Mouse (Mus musculus) ES-E14 (cell line): ENCODE data around the gene Lztr1. TPM values are rescaled to one million over a fixed set of nuclear protein-coding genes. Genes with fewer than 3 reads are reported as not detected.

ENCODE experiments used
- DNase-seq: peaks from one replicate; pipeline ENCODE4 v3.0.0-alpha.2; 2013; ENCODE audit warnings: low read depth, low spot score
- H3K27ac ChIP-seq: 2 replicates; pipeline ENCODE4 v1.5.1; 2012; ENCODE audit warnings: low read depth, mild to moderate bottlenecking, low read length, moderate library complexity, mixed read lengths; ENCODE audit not compliant: poor library complexity, insufficient read depth, severe bottlenecking
- H3K36me3 ChIP-seq: 2 replicates; pipeline ENCODE4 v1.6.1; 2012; ENCODE audit warnings: mild to moderate bottlenecking, low read length, moderate library complexity, mixed read lengths; ENCODE audit not compliant: control insufficient read depth, poor library complexity, insufficient read depth, severe bottlenecking
- H3K4me1 ChIP-seq, 2 experiments: fragments of 150-350 bp in 1 of 2; sonication (generic) in 1 of 2; 2 replicates each; pipeline ENCODE4 v1.6.1; 2012; ENCODE audit warnings: low read length in 2 of 2, mild to moderate bottlenecking in 1 of 2, mixed read lengths in 1 of 2; ENCODE audit not compliant: control insufficient read depth in 2 of 2, insufficient read depth in 2 of 2, poor library complexity in 1 of 2
- H3K4me3 ChIP-seq, 2 experiments: fragments of 150-350 bp in 1 of 2; sonication (generic) in 1 of 2; 2 replicates each; pipeline ENCODE4 v1.5.1; 2012; ENCODE audit warnings: low read length in 2 of 2, low read depth in 1 of 2, mild to moderate bottlenecking in 1 of 2, mixed read lengths in 1 of 2; ENCODE audit not compliant: insufficient read depth in 1 of 2, poor library complexity in 1 of 2, severe bottlenecking in 1 of 2
- H3K9ac ChIP-seq: 2 replicates; pipeline ENCODE4 v1.6.1; 2012; ENCODE audit warnings: low read depth, mild to moderate bottlenecking, low read length, mixed read lengths; ENCODE audit not compliant: poor library complexity, insufficient read depth, severe bottlenecking
- H3K9me3 ChIP-seq: fragments of 150-350 bp; sonication (generic); 2 replicates; pipeline ENCODE4 v1.6.1; 2012; ENCODE audit warnings: low read depth, mild to moderate bottlenecking, low read length; ENCODE audit not compliant: control insufficient read depth, insufficient read depth
- CHD2 ChIP-seq: IDR thresholded peaks from 2 replicates; pipeline ENCODE4 v1.6.1; 2014; ENCODE audit warnings: mild to moderate bottlenecking, low read depth, low read length, inconsistent platforms
- HCFC1 ChIP-seq: IDR thresholded peaks from 2 replicates; pipeline ENCODE4 v1.6.1; 2012; ENCODE audit warnings: low read length, inconsistent platforms, borderline replicate concordance; ENCODE audit not compliant: insufficient read depth
- MAFK ChIP-seq: IDR thresholded peaks from 2 replicates; pipeline ENCODE4 v1.6.1; 2014; ENCODE audit warnings: mild to moderate bottlenecking, low read depth, low read length, inconsistent platforms; ENCODE audit not compliant: insufficient read depth
- ZC3H11A ChIP-seq: IDR thresholded peaks from 2 replicates; pipeline ENCODE4 v1.6.1; 2012; ENCODE audit warnings: low read depth, mild to moderate bottlenecking, inconsistent platforms, low read length, borderline replicate concordance
- ZNF384 ChIP-seq: IDR thresholded peaks from 2 replicates; pipeline ENCODE4 v1.6.1; 2012; ENCODE audit warnings: low read depth, low read length, inconsistent platforms
- in situ Hi-C, 2 experiments: fragments of 600-800 bp; cut with MboI; formaldehyde crosslinking; loops; one replicate each; pipeline ENCODE4 v1.15.1; 2025; ENCODE audit warnings: low sequenced_read_pairs in 2 of 2, inconsistent platforms in 1 of 2; ENCODE audit not compliant: unreplicated experiment in 2 of 2
- total RNA-seq: library from RNA; depleted of rRNA; stranded (reverse); fragments of 300-350 nt; gene quantifications from 2 replicates; pipeline ENCODE4 v1.2.3, GENCODE M21; 2012

The Lztr1 gene
- total RNA-seq, 1 experiment, result 63.1 TPM

GRCm38 (mm10) chr16:17510143-17510542 is 1.7 kb downstream of the Lztr1 start:
- TF ChIP-seq CHD2 (no peak), HCFC1 (no peak), ZC3H11A (no peak), MAFK (no peak), ZNF384 (no peak)
- DNase-seq, result no peak
- peaks cover 2% of the 10 kb centered on the region; the same call in 1 of the 2 replicates for H3K36me3 ChIP-seq
- 0 out of 4 replicates have a peak, but pooled peaks cover 0 to 2% of the 10 kb centered on the region in 2 experiments for H3K4me1 ChIP-seq
- in situ Hi-C loops, result no loop called here
- no peak overlapping the region for H3K4me3 ChIP-seq
- no peak overlapping the region for H3K27ac ChIP-seq
- H3K9ac ChIP-seq, result no peak overlapping the region
- no peaks in the 10 kb centered on the region for H3K9me3 ChIP-seq

- peaks cover 2% of the 10 kb centered on the region; the same call in 1 of the 2 replicates for H3K36me3 ChIP-seq
- H3K27ac ChIP-seq, result no peak overlapping the region
- in situ Hi-C loops, result no loop called here
- no peak overlapping the region for H3K4me3 ChIP-seq
- H3K9ac ChIP-seq, result no peak overlapping the region
- 0 out of 4 replicates have a peak, but pooled peaks cover 0 to 2% of the 10 kb centered on the region in 2 experiments for H3K4me1 ChIP-seq
- TF ChIP-seq ZNF384, result no peak
- no peak for TF ChIP-seq HCFC1
- TF ChIP-seq MAFK, result no peak
- no peak for TF ChIP-seq ZC3H11A
- TF ChIP-seq CHD2, result no peak
- DNase-seq, result no peak
- H3K9me3 ChIP-seq, result no peaks in the 10 kb centered on the region
These were observed 2.2 kb downstream of the Lztr1 start for GRCm38 (mm10) chr16:17510686-17511085.

DNA sequence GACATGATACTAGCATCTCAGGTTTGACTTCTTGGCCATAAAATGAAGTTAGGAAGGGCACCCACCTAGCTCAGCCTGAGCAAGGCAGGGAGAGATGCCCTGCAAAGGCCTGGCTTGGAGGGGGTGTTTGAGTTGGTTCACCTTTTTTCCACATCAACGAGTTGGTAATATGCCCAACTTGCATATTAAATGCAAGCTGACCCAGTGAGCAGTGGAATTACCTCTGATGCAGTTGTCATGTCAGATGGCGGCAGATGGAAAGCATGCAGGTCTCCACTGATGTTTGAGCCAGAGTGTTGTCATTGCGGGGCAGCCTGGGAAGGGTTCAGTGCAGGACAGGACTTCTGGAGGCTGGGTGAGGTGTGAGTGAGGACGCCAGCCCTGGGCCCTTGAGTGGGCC is 2.9 kb downstream of the Lztr1 start:
- Histone ChIP-seq H3K4me1 (0 out of 4 replicates have a peak, but pooled peaks cover 0 to 2% of the 10 kb centered on the region in 2 experiments), H3K9me3 (no peaks in the 10 kb centered on the region), H3K27ac (no peak overlapping the region), H3K4me3 (no peak overlapping the region), H3K36me3 (peaks cover 6% of the 10 kb centered on the region; the same call in 1 of the 2 replicates), H3K9ac (no peak overlapping the region)
- no peak for DNase-seq
- TF ChIP-seq ZNF384 (no peak), MAFK (no peak), ZC3H11A (no peak), CHD2 (no peak), HCFC1 (no peak)
- in situ Hi-C loops, result no loop called here

DNA sequence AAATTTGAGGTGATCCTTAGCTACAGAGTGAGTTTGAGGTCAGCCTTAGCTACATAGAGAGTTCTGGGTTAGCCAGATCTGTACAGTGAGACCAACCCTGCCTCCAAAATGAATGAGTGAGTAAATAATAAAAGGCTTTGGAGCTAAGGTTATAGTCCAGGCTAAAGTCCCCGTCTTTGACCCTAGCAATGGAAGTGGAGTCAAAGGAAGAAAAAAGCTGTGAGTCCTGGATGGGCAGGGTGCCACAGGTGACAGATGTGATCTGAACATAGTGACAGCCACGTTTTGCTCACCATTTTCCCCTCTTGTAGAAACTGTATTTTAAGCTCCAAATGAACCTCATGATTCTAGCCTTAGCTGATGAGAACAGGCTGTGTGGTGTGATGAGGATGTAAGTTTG is 10.4 kb downstream of the Lztr1 start:
- Histone ChIP-seq H3K4me1 (no peaks in the 10 kb centered on the region), H3K4me3 (no peak overlapping the region), H3K9ac (no peak overlapping the region), H3K36me3 (peaks cover 37% of the 10 kb centered on the region), H3K9me3 (no peaks in the 10 kb centered on the region), H3K27ac (no peak overlapping the region)
- in situ Hi-C loops, result no loop called here
- DNase-seq, result no peak
- no peak for TF ChIP-seq CHD2
- no peak for TF ChIP-seq ZC3H11A
- TF ChIP-seq HCFC1, result no peak
- no peak for TF ChIP-seq MAFK
- TF ChIP-seq ZNF384, result no peak

- Histone ChIP-seq H3K4me3 (no peak overlapping the region), H3K9me3 (no peaks in the 10 kb centered on the region), H3K27ac (no peak overlapping the region), H3K4me1 (peaks cover 0 to 7% of the 10 kb centered on the region in 2 experiments; a peak in 2 of 4 replicates), H3K36me3 (peaks cover 55% of the 10 kb centered on the region), H3K9ac (no peak overlapping the region)
- TF ChIP-seq ZC3H11A (no peak), ZNF384 (no peak), MAFK (no peak), CHD2 (no peak), HCFC1 (no peak)
- no peak for DNase-seq
- in situ Hi-C loops, result no loop called here
These were observed 15.7 kb downstream of the Lztr1 start for GRCm38 (mm10) chr16:17524156-17524555.
